Mouse (Mus musculus): ENCODE data around the gene Ccdc124.

DNA sequence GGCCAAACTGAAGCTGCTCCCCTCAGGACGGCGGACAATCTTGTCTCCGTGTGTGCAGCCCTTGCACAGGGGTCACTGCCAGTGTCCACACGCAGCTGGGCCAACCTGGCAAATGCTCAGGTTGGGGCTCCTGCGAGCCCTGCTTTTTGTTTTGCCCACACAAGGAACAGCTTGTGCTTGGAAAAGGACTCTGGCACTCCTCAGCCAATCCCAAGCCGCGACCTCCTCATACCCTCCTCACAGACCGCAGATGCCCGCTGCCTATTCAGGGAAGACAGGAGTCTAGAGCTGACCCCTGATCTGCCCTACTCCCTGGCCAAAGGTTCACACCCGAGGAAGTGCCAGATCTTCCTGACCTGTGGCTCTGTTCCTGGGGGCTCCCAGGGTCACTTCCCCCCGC, 41.4 kb downstream of the Ccdc124 start:
- TF ChIP-seq CTCF (IDR thresholded peaks at IDR 0.05; ENCODE audit: low read depth) (no peak), EP300 (optimal IDR thresholded peaks at IDR 0.05) (no peak)

All from stomach, postnatal 0 days (tissue).